Mouse (Mus musculus): Measurements from ENCODE around the gene Gm21973. TPM values are rescaled to one million over a fixed set of nuclear protein-coding genes. Genes with fewer than 3 reads are reported as not detected.

Gene Gm21973
- total RNA-seq, 2 experiments from 2014 or later, result not detected

- ATAC-seq (replicated peaks; ENCODE audit: poor library complexity), result no peak
These were observed 74.6 kb downstream of the Gm21973 start for GRCm38 (mm10) chr15:10399795-10400194.

- peak; percentile 58; the same call in 1 of the 2 replicates for ATAC-seq (replicated peaks; ENCODE audit: poor library complexity)
These were observed 75.2 kb downstream of the Gm21973 start for GRCm38 (mm10) chr15:10400415-10400814.

- ATAC-seq (replicated peaks; ENCODE audit: poor library complexity), result no peak
These were observed 84.7 kb downstream of the Gm21973 start for GRCm38 (mm10) chr15:10409842-10410241.

GRCm38 (mm10) chr15:10410881-10411280, 85.7 kb downstream of the Gm21973 start:
- no peak for ATAC-seq (replicated peaks; ENCODE audit: poor library complexity)

- ATAC-seq (replicated peaks; ENCODE audit: poor library complexity), result no peak
These were observed 88.5 kb downstream of the Gm21973 start for GRCm38 (mm10) chr15:10413656-10414055.

GRCm38 (mm10) chr15:10421138-10421784, 96.1 kb downstream of the Gm21973 start:
- ATAC-seq (replicated peaks; ENCODE audit: poor library complexity), result no peak

GRCm38 (mm10) chr15:10421785-10422144, 96.6 kb downstream of the Gm21973 start:
- ATAC-seq (replicated peaks; ENCODE audit: poor library complexity), result no peak

Other genes starting within 250 kb of the Gm21973 start
- not detected in 2 replicates for gene Prlr, start 148.1 kb upstream of the Gm21973 start, total RNA-seq (2015)
- gene Prlr, start 148.1 kb upstream of the Gm21973 start, total RNA-seq (2017), result 0.04 TPM in 1 of 2 replicates, not detected in the other
- gene Agxt2, start 33.2 kb downstream of the Gm21973 start, total RNA-seq (2015), result not detected in 2 replicates
- not detected in 2 replicates for gene Agxt2, start 33.2 kb downstream of the Gm21973 start, total RNA-seq (2017)
- 41.6 and 54.4 TPM in 2 replicates for gene Dnajc21, start 145.1 kb downstream of the Gm21973 start, total RNA-seq (2015)
- 40.9 and 46.0 TPM in 2 replicates for gene Dnajc21, start 145.1 kb downstream of the Gm21973 start, total RNA-seq (2017)
- 97.5 and 113 TPM in 2 replicates for gene Brix1, start 160.6 kb downstream of the Gm21973 start, total RNA-seq (2015)
- 37.0 and 43.3 TPM in 2 replicates for gene Brix1, start 160.6 kb downstream of the Gm21973 start, total RNA-seq (2017)
- gene Rad1, start 160.6 kb downstream of the Gm21973 start, total RNA-seq (2015), result 25.7 and 33.6 TPM in 2 replicates
- gene Rad1, start 160.6 kb downstream of the Gm21973 start, total RNA-seq (2017), result 16.7 and 17.8 TPM in 2 replicates
- not detected in 2 replicates for gene Ttc23l, start 233.3 kb downstream of the Gm21973 start, total RNA-seq (2015)
- not detected in 2 replicates for gene Ttc23l, start 233.3 kb downstream of the Gm21973 start, total RNA-seq (2017)

Measured in megakaryocyte progenitor cell, adult 5-6 weeks (primary cell).